Mouse (Mus musculus) mammary gland, adult 2 months (tissue): Measurements from ENCODE around the gene Klrg2. TPM values are rescaled to one million over a fixed set of nuclear protein-coding genes. Genes with fewer than 3 reads are reported as not detected.

Experiments
- polyA plus RNA-seq: library from polyadenylated mRNA; depleted of rRNA; stranded (reverse); fragments of >200 nt; gene quantifications from 2 replicates; pipeline ENCODE4 v1.2.3, GENCODE M21; 2012; ENCODE audit warnings: low replicate concordance; rRNA removed

Gene Klrg2
- polyA plus RNA-seq: 0.60 and 0.98 TPM in 2 replicates

GRCm38 (mm10) chr6:38636852-38637618 lies at the start of gene Klrg2:
Gene Klrg2 (minus strand): TSS chr6:38637242.

GRCm38 (mm10) chr6:38662714-38663615 lies 25.9 kb upstream of the Klrg2 start, which contains the start of gene Clec2l:
Gene Clec2l (plus strand): TSS chr6:38663069.

Other genes starting within 250 kb of the Klrg2 start
- gene Ubn2, start 203.3 kb downstream of the Klrg2 start, polyA plus RNA-seq: 5.7 and 11.5 TPM in 2 replicates
- 293 and 309 TPM in 2 replicates for gene Fmc1, start 103.7 kb downstream of the Klrg2 start, polyA plus RNA-seq
- gene Luc7l2, start 85.9 kb downstream of the Klrg2 start, polyA plus RNA-seq: 23.1 and 31.9 TPM in 2 replicates
- 0.41 and 0.72 TPM in 2 replicates for gene Clec2l, start 25.8 kb upstream of the Klrg2 start, polyA plus RNA-seq
- 7.5 and 11.7 TPM in 2 replicates for gene Tbxas1, start 238.2 kb upstream of the Klrg2 start, polyA plus RNA-seq
- 43.2 and 72.3 TPM in 2 replicates for gene Hipk2, start 238.9 kb upstream of the Klrg2 start, polyA plus RNA-seq